Mouse (Mus musculus) gonadal fat pad, adult 2 months (tissue): ENCODE measurements at regions not wholly inside any gene's neighbourhood (a gene's known extent, or its start where the extent isn't known, plus 50 kb on each side); places are given as distances from the start of the nearest gene placed in this dataset.

Experiments
- DNase-seq: peaks from one replicate; pipeline ENCODE4 v3.0.0-alpha.2; 2012; ENCODE audit warnings: low read depth

GRCm38 (mm10) chr6:17157270-17157669, 92.3 kb downstream of the Tes start:
- DNase-seq, result no peak

GRCm38 (mm10) chr6:17169971-17170781, 105.2 kb downstream of the Tes start:
- no peak for DNase-seq

- DNase-seq, result no peak
Observed at GRCm38 (mm10) chr6:17170782-17171272, 105.9 kb downstream of the Tes start.

GRCm38 (mm10) chr6:17171273-17172011, 106.5 kb downstream of the Tes start:
- DNase-seq, result no peak

GRCm38 (mm10) chr6:17172050-17172449, 107.1 kb downstream of the Tes start:
- peak; percentile 46 for DNase-seq

GRCm38 (mm10) chr6:17177153-17177552, 103.8 kb upstream of the Cav2 start:
- DNase-seq, result no peak

- DNase-seq, result no peak
Observed at GRCm38 (mm10) chr6:17179476-17179875, 101.5 kb upstream of the Cav2 start.

- no peak for DNase-seq
Observed at GRCm38 (mm10) chr6:17186604-17187003, 94.4 kb upstream of the Cav2 start.

GRCm38 (mm10) chr6:17187106-17187505, 93.9 kb upstream of the Cav2 start:
- no peak for DNase-seq

GRCm38 (mm10) chr6:17195538-17195937, 85.4 kb upstream of the Cav2 start:
- no peak for DNase-seq

GRCm38 (mm10) chr6:17197728-17198397, 83.1 kb upstream of the Cav2 start:
- DNase-seq, result no peak

GRCm38 (mm10) chr6:17198876-17199275, 82.1 kb upstream of the Cav2 start:
- no peak for DNase-seq

- DNase-seq, result peak; percentile 87
Observed at GRCm38 (mm10) chr6:17201916-17202636, 78.9 kb upstream of the Cav2 start.

- DNase-seq, result peak; percentile 56
Observed at GRCm38 (mm10) chr6:17203302-17203701, 77.7 kb upstream of the Cav2 start.

GRCm38 (mm10) chr6:17203900-17204686, 76.9 kb upstream of the Cav2 start:
- peak; percentile 56 for DNase-seq

- DNase-seq, result no peak
Observed at GRCm38 (mm10) chr6:17206932-17207331, 74.1 kb upstream of the Cav2 start.

GRCm38 (mm10) chr6:17209792-17210191, 71.2 kb upstream of the Cav2 start:
- DNase-seq, result no peak

GRCm38 (mm10) chr6:17211346-17211745, 69.6 kb upstream of the Cav2 start:
- no peak for DNase-seq

- DNase-seq, result no peak
Observed at GRCm38 (mm10) chr6:17214774-17215173, 66.2 kb upstream of the Cav2 start.

- DNase-seq, result no peak
Observed at GRCm38 (mm10) chr6:17216442-17216841, 64.5 kb upstream of the Cav2 start.

- DNase-seq, result no peak
Observed at GRCm38 (mm10) chr6:17223744-17224143, 57.2 kb upstream of the Cav2 start.
